Mouse (Mus musculus) heart, embryonic 14.5 days (tissue): ENCODE results near the gene Lancl3. TPM values are rescaled to one million over a fixed set of nuclear protein-coding genes. Genes with fewer than 3 reads are reported as not detected.

Experiments
- ATAC-seq: fragments of 200-750 bp; cut with Nextera tagmentation; 2 replicates; pipeline ENCODE4 v1.8.0; 2017; ENCODE audit warnings: low read depth, moderate TSS enrichment; ENCODE audit not compliant: insufficient number of reproducible peaks, insufficient read depth, low FRiP score
- H3K27ac ChIP-seq, 2 experiments: fragments of 200-500 bp in 1 of 2; fragments of 300-500 bp in 1 of 2; sonication (generic) in 1 of 2; replicated peaks in 1 of 2; 2 replicates each; pipeline ENCODE4 v1.5.1; 2012 to 2014; ENCODE audit warnings: low read depth in 2 of 2, low read length in 2 of 2, control low read depth in 1 of 2, mild to moderate bottlenecking in 1 of 2, mixed read lengths in 1 of 2; ENCODE audit not compliant: control insufficient read depth in 1 of 2, insufficient read depth in 1 of 2
- H3K27me3 ChIP-seq: fragments of 300-500 bp; sonication (generic); 2 replicates; pipeline ENCODE4 v1.6.1; 2014; ENCODE audit warnings: mild to moderate bottlenecking, low read length, control low read depth; ENCODE audit not compliant: control insufficient read depth, insufficient read depth
- H3K36me3 ChIP-seq: fragments of 300-500 bp; sonication (generic); 2 replicates; pipeline ENCODE4 v1.6.1; 2014; ENCODE audit warnings: mild to moderate bottlenecking, control low read depth, low read length, mixed read lengths; ENCODE audit not compliant: control insufficient read depth, insufficient read depth
- H3K4me1 ChIP-seq, 2 experiments: fragments of 200-500 bp in 1 of 2; fragments of 300-500 bp in 1 of 2; sonication (generic) in 1 of 2; 2 replicates each; pipeline ENCODE4 v1.6.1; 2012 to 2014; ENCODE audit warnings: low read length in 2 of 2, control low read depth in 1 of 2, mixed read lengths in 1 of 2; ENCODE audit not compliant: control insufficient read depth in 2 of 2, insufficient read depth in 2 of 2
- H3K4me2 ChIP-seq: fragments of 300-500 bp; sonication (generic); 2 replicates; pipeline ENCODE4 v1.6.1; 2014; ENCODE audit warnings: mild to moderate bottlenecking, low read length
- H3K4me3 ChIP-seq, 2 experiments: fragments of 200-500 bp in 1 of 2; fragments of 300-500 bp in 1 of 2; sonication (generic) in 1 of 2; 2 replicates each; pipeline ENCODE4 v1.5.1; 2012 to 2014; ENCODE audit warnings: low read length in 2 of 2, mild to moderate bottlenecking in 2 of 2, control low read depth in 1 of 2, low read depth in 1 of 2, moderate library complexity in 1 of 2; ENCODE audit not compliant: control insufficient read depth in 1 of 2, insufficient read depth in 1 of 2
- H3K9ac ChIP-seq: fragments of 300-500 bp; sonication (generic); 2 replicates; pipeline ENCODE4 v1.6.1; 2014; ENCODE audit warnings: mild to moderate bottlenecking, low read length
- H3K9me3 ChIP-seq: fragments of 300-500 bp; sonication (generic); 2 replicates; pipeline ENCODE4 v1.6.1; 2016; ENCODE audit warnings: low read length, control low read depth; ENCODE audit not compliant: control insufficient read depth
- WGBS: fragments of 180-500 bp; shearing (Covaris S2); extraction: QIAGEN DNeasy Blood & Tissue Kit; methylation state at CpG from one replicate; pipeline ENCODE4 v1.1.7; 2014; 5-methylcytosine and 5-hydroxymethylcytosine counted together
- polyA plus RNA-seq: library from polyadenylated mRNA; unstranded; fragments of >200 nt; fragmentation: Nextera tagmentation; extraction: Ambion mirVana; gene quantifications from 2 replicates; pipeline ENCODE4 v1.2.1, GENCODE M21; 2014

The Lancl3 gene
- polyA plus RNA-seq, 1 experiment from 2014 or later = 1.1 TPM

DNA sequence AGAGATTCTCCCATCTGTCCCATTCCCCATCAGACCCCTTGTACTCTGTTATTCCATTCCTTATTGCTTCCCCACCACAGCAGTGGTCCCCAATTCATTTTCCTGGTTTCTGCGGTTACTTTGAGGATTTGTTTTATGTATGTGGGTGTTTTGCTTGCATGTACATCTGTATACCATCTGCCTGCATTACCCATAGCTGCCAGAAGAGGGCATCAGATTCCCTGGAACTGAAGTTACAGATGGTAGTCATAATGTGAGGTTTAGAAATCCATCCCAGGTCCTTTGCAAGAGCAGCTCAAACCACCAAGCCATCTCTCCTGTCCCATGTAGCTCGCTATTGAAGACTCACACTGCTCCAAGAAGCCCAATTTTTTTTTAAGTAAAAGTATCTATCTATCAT is 16.5 kb downstream of the Lancl3 start:
- WGBS = 76% methylated on average over 2 of the region's 2 CpGs
- Histone ChIP-seq H3K9me3 (0 out of 2 replicates have a peak, but pooled peaks cover 3% of the 10 kb centered on the region), H3K4me1 (no peaks in the 10 kb centered on the region), H3K9ac (no peak overlapping the region), H3K4me2 (no peak overlapping the region), H3K27me3 (no peaks in the 10 kb centered on the region), H3K27ac (no peak overlapping the region), H3K36me3 (no peaks in the 10 kb centered on the region), H3K4me3 (no peak overlapping the region)
- no peak for ATAC-seq

- no peak for ATAC-seq
- Histone ChIP-seq H3K9ac (no peak overlapping the region), H3K9me3 (0 out of 2 replicates have a peak, but pooled peaks cover 3% of the 10 kb centered on the region), H3K4me1 (no peaks in the 10 kb centered on the region), H3K4me3 (no peak overlapping the region), H3K27ac (no peak overlapping the region), H3K36me3 (no peaks in the 10 kb centered on the region), H3K27me3 (no peaks in the 10 kb centered on the region), H3K4me2 (no peak overlapping the region)
- WGBS = 78% methylated on average over 3 of the region's 3 CpGs
Measured at GRCm38 (mm10) chrX:9219570-9219969, 19.9 kb downstream of the Lancl3 start.

GRCm38 (mm10) chrX:9221206-9221605 is 21.5 kb downstream of the Lancl3 start:
- Histone ChIP-seq H3K36me3 (no peaks in the 10 kb centered on the region), H3K9me3 (no peaks in the 10 kb centered on the region), H3K4me3 (no peak overlapping the region), H3K27ac (no peak overlapping the region), H3K4me1 (no peaks in the 10 kb centered on the region), H3K27me3 (no peaks in the 10 kb centered on the region), H3K4me2 (no peak overlapping the region), H3K9ac (no peak overlapping the region)
- no peak for ATAC-seq
- 28% methylated on average over 6 of the region's 6 CpGs for WGBS

DNA sequence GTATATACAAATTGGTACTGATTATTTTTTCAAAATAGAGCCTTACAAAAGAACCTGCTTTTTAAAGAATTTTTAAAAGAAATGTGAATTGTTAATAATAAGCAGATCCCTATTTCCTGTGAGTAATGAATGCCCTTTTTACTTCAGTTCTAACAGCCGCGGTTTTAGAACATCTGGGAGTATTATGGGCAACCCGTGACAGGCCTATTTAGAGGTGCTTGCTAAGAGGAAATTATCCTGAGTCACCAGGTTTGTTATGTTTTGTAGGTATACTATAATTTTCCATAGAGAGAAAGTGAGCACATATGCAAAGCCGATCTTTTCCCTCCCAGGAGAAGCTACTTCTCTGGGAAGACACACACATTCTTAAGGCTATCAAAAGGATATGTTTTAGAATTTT is 22.0 kb downstream of the Lancl3 start:
- 74% methylated on average over 4 of the region's 4 CpGs for WGBS
- Histone ChIP-seq H3K4me2 (no peak overlapping the region), H3K4me3 (no peak overlapping the region), H3K4me1 (no peaks in the 10 kb centered on the region), H3K27me3 (no peaks in the 10 kb centered on the region), H3K36me3 (no peaks in the 10 kb centered on the region), H3K27ac (no peak overlapping the region), H3K9me3 (no peaks in the 10 kb centered on the region), H3K9ac (no peak overlapping the region)
- ATAC-seq = no peak

GRCm38 (mm10) chrX:9222412-9223221 is 22.9 kb downstream of the Lancl3 start:
- H3K27me3 ChIP-seq = no peaks in the 10 kb centered on the region
- H3K27ac ChIP-seq = 0 out of 4 replicates have a peak overlapping the region, but pooled peaks of 1 of the 2 experiments have one; percentile 29
- H3K9ac ChIP-seq = no peak overlapping the region
- H3K36me3 ChIP-seq = no peaks in the 10 kb centered on the region
- H3K4me3 ChIP-seq = no peak overlapping the region
- H3K9me3 ChIP-seq = no peaks in the 10 kb centered on the region
- ATAC-seq = no peak; the same call in 1 of the 2 replicates
- 75% methylated on average over 3 of the region's 3 CpGs for WGBS
- H3K4me2 ChIP-seq = no peak overlapping the region
- H3K4me1 ChIP-seq = no peaks in the 10 kb centered on the region

- H3K4me1 ChIP-seq = no peaks in the 10 kb centered on the region
- no peak overlapping the region for H3K4me2 ChIP-seq
- ATAC-seq = no peak
- no peak overlapping the region for H3K4me3 ChIP-seq
- no peak overlapping the region for H3K9ac ChIP-seq
- H3K9me3 ChIP-seq = no peaks in the 10 kb centered on the region
- 67% methylated on average over 2 of the region's 2 CpGs for WGBS
- no peak overlapping the region for H3K27ac ChIP-seq
- H3K36me3 ChIP-seq = no peaks in the 10 kb centered on the region
- H3K27me3 ChIP-seq = no peaks in the 10 kb centered on the region
Measured at GRCm38 (mm10) chrX:9227105-9227504, 27.4 kb downstream of the Lancl3 start.

- Histone ChIP-seq H3K9me3 (no peaks in the 10 kb centered on the region), H3K27ac (no peak overlapping the region), H3K36me3 (no peaks in the 10 kb centered on the region), H3K4me2 (no peak overlapping the region), H3K4me3 (no peak overlapping the region), H3K9ac (no peak overlapping the region), H3K27me3 (no peaks in the 10 kb centered on the region), H3K4me1 (peaks cover 4 to 5% of the 10 kb centered on the region in 2 experiments; a peak in 1 of 4 replicates)
- ATAC-seq = no peak
- 83% methylated on average over 5 of the region's 5 CpGs for WGBS
Measured at GRCm38 (mm10) chrX:9240737-9241591, 41.3 kb downstream of the Lancl3 start.
